Mouse (Mus musculus) monocyte, adult 2 months (primary cell): ENCODE measurements around the gene Commd1.

Experiments
- DNase-seq, 2 experiments: peaks; one replicate each; pipeline ENCODE4 v3.0.0; 2022; ENCODE audit warnings: low spot score in 2 of 2, low read depth in 1 of 2

The Commd1 gene

DNA sequence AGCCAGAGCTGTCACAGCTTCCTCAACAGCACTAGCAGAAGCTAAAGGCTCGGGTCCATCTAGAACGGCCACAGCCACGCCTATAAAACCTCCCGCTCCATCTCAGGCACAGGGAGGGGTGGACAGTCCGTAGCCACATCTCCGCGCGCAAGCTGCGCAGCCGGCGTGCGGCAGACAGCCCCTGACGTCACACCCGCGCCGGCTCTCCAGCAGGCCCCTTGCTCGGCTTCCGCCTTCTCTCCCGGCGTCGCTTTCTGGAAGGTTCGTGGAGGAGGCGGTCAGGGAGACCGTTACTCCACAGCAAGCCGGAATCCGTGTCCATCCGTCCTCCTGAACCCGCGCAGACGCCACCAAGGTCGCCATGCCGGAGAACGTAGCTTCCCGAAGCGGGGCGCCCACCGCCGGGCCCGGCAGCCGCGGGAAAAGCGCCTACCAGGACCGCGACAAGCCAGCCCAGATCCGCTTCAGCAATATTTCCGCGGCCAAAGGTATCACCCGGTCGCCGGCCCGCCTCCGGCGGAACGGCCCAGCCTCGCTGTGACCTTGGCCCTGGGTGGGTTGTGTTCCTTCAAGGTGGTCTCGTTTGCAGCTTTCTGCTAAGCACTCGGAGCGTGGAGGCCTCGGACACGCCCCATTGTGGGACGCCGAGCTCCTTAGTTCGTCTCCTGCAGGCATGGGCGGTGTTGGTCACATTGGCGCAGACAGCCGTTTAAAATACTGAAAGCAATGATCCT is 8.4 kb upstream of the Commd1 start, which contains the start of gene Cct4:
Gene Cct4, plus strand, starts transcription at position 127 of the 734 bp plus-strand sequence.
- DNase-seq, result peak; percentile 88 to 89

DNA sequence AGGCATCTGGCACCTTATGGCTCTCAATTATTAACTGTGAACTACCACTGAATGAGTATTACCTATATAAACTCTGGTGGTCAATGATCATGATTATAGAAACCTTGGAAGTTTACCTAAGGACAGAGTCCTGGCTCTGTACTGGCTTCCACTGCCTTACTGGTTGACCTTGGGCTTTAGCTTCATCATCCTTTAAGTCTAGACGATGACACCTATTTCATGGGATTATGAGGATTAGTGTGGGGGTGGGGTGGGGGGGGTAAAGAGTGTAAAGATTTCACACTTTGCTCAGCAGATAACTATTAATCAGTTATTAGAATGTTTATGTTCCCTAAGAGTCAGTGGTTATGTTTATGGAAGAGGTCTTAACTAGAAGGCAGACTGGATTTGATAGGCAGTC is 7.6 kb upstream of the Commd1 start:
- no peak for DNase-seq

DNA sequence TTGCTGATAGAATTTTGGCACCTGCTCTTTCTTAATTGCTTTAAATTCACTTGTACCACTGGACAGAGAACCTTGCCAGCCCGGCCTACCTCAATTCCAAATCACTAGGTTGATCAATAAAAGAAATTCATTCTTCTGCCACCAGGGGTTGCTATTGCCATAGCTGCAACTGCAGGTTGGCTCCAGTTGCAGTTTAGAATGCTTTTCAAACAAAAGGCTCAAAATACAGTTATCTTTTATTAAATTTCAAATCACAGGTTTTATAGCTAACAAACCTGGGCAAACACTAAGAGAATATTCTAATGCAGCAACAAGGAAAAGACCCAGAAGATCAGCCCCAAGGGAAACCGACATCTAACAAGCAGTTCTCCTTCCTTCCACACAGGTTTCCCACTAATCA is 5.2 kb upstream of the Commd1 start:
- no peak for DNase-seq

DNA sequence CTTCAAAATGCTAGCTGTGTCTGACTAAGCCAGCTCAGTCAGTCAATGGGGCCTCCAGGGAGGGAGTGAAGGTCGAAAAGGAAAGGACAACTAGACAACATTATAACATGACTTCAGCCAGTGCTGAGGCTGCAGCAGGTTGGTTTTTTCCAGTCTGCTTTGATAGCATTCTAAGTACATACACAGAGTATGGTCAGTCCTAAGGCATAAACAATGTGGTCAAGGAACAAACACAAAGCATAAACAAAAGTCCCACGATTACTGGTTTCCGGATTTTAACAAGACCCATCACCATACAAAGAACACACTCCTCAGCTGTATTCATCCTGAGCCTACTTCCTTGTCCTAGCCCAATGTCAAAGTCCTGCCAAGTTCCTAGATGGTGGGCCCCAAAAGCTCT is 3.3 kb upstream of the Commd1 start:
- DNase-seq, result no peak

DNA sequence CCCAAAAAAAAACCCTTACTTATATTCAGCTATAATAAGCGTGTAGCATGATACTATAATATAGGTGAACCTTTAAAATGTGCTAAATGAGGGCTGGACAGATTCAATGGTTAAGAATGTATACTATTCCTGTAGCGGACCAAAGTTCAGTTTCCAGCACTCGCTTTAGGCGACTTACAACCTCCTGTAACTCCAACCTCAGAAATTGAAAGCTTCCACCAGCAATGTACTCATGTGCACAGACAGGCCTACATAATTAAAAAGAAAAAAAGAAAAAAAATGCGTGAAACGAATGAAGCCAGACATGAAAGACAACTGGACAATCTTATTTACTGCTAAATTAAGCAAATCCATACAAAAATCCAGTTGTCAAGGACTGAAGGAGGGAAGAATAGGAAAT is 664 bp upstream of the Commd1 start:
- no peak for DNase-seq

DNA sequence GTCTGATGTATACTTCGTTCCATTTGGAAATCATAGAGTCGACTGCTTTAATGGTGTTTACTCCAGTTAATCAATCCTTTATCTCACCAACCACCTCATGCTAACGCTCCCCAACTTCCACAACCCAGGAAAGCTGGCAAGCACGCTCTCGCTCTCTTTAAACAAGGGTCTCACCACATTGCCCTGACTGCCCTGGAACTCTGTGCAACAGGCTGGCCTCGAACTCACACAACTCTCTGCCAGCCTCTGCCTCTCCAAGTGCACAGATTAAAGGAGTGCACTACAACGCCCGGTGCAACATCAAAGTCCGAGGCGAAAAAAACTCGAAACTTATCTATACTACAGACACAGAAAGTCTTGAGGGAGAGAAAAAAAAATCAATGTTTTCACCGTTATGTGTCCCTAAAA is 635 bp downstream of the Commd1 start:
- no peak for DNase-seq

DNA sequence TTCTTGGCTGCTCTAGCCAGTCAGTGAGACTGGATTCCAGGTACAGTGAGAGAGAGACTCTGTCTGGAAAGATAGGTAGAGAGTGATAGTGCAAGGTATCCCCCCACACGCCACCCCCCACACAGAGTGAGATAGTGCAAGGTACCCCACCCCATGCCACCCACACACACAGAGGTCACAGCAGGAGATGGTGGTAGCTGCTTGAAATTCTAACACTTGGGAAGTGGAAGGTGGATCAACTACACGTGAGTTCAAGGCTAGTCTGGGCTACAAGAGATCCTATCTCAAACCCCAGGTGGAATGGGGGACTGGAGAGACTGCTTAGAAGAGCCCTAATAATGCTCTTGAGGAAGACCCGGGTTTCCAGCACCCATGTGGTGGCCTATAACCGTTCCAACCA is 1.1 kb downstream of the Commd1 start:
- DNase-seq, result no peak

DNA sequence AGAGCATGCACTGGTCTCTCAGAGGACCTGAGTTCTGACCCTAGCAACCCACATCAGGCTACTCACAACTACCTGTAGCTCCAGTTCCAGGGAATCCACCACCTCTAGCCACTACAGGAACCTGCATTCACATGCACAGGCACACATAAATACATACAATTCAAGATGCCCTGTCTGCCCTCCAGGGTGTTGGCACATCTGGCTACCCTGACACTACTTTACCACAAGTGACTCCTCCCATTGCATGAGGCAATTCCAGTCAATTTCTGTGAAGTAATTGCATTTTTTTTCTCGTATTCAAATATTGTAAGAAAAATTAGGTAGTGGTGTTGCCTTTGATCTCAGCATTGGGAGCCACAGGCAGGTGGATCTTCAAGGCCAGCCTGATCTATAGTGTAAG is 3.0 kb downstream of the Commd1 start:
- DNase-seq, result no peak

DNA sequence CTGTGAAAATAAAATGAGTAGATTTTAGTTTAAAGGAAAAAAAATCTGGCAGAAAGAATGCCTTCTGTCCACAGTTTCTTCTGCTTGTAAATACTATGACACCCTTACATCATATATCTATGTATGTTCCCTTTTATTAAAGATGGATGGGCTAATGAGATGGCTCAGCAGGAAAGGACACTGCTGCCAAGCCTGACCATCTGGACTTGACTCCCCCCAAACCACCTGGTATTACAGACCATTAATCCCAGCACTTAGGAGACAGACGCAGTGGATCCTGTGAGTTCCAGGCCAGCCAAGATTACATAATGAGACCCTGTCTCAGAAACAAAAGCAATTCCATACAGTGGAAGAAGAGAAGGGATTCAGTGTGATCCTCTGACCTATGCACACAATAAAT is 3.5 kb downstream of the Commd1 start:
- DNase-seq, result no peak

DNA sequence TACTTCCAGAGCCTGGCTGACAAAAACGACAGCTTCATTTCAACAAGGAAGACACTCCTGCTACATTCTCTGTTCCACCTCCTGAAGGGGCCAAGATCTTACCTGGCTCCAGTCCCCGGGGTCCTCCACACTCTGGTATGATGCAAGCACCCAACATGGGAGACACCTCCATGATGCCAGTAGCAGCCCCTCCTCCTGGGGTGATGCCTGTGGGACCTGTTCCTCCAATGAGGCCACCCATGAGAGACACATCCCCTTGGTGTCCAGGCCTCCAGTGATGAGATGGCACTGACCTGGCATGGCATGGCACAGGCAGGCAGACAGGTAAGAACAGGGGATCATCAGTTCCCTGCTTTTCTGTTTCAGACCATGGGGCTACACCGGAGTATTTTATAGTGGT is 4.0 kb downstream of the Commd1 start:
- DNase-seq, result no peak

DNA sequence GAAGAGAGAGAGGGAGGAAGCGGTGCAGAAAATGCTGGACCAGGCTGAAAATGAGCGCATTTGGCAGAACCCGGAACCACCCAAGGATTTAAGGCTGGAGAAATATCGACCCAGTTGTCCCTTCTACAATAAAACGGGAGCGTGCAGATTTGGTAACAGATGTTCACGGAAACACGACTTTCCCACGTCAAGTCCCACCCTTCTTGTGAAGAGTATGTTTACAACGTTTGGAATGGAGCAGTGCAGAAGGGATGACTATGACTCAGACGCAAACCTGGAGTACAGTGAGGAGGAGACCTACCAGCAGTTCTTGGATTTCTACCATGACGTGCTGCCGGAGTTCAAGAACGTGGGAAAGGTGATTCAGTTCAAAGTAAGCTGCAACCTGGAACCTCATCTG is 8.6 kb downstream of the Commd1 start:
- DNase-seq, result no peak

DNA sequence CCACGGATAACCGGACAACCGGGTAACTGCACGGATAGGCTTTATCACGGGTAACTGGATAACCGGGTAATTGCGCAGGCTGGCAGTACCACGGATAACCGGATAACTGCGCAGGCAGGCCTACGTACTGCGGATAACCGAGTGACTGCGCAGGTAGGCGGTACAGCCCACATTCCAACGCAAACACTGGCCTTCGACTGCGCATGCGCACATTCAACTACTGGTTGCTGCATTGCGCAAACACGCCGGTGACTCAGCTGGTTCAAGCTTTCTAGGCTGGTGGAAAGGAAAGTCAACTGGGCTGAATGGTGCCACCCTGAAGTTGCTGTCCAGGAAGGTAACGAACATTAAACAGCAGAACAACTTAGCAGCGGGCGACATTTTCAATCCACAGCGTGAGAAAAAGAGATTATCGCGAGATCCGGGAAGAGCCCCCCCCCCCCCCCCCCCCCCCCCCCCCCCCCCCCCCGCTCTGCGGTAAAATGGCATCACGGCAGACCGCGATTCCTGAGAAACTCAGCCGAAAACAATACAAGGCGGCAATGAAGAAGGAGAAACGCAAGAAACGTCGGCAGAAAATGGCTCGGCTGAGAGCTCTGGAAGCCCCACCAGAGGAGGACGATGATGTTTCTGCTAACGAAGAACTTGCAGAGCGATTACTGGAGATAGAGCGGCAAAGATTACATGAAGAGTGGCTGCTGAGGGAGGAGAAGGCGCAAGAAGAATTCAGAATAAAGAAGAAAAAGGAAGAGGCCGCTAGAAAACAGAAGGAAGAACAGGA is 9.2 kb downstream of the Commd1 start:
- peak; percentile 52 to 71 for DNase-seq

DNA sequence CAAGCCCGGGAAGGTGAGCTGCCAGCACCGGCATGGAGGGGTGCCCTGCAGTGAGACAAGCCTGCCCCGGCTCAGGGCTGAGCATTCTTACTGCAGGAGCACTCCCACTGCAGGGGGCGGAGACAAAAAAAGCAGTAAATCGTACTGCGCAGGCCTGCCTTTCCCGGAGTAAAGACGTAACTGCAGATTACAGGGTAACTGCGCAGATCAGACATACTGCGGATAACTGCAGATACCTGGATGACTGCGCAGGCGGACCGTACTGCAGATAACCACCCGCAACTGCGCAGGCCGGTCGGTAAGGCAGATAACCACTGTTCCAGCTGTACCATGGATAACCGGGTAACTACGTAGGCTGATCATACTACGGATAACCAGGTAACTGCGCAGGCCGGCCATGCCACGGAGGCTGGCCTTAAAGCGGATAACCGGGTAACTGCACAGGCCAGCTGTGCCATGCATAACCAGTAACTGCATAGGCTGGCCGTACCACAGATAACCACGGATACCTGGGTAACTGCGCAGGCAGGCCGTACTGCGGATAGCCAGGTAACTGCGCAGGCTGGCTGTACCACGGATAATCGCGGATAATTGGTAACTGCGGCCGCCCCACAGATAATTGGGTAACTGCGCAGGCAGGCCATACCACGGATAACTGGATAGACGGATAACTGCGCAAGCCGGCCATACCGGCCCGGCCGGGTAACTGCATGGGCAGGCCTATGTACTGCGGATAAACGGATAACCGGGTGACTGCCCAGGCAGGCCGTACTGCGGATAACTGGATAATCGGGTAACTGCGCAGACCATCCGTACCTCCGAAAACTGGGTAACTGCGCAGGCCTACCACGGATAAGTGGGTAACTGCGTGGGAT is 10.1 kb downstream of the Commd1 start, which contains the start of gene Zrsr1:
Gene Zrsr1, plus strand, starts transcription at position 171 of the 875 bp plus-strand sequence.
- no peak for DNase-seq

DNA sequence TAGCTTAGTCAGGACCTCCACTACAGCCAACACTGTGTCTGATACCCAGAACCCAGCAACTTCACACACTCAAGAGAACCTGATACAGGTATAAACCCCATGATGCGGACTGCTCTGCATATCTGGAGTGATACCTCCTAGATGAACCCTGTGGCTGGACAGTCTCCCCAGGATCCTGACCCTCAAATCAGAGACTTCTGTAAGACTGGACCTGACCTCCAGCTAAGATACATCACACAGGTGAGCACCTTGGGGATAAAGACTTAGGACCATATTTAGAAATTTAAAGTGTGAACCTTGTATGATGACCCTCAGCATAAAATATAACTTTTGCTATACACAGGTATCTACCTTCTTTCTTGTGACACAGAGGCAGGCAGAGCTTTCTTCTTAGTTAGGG is 11.6 kb downstream of the Commd1 start:
- DNase-seq, result no peak

DNA sequence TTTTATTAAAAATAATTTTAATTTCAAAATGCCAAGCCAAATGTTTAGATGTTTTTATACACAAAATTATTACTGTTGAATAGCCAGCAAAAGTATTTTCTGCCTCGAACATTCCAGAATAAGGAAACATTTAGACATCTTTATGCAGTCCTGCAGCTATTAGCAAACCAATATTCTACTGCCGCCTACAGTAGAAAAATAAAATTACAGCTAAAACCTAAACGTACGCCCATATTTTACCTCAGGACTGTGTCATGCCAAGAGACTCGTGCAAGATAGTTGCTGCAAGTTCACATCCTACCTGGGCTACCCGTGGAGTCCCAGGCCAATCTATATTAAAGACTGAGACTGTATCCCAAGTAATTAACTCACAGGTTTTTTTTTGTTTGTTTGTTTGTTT is 12.7 kb downstream of the Commd1 start:
- no peak for DNase-seq

DNA sequence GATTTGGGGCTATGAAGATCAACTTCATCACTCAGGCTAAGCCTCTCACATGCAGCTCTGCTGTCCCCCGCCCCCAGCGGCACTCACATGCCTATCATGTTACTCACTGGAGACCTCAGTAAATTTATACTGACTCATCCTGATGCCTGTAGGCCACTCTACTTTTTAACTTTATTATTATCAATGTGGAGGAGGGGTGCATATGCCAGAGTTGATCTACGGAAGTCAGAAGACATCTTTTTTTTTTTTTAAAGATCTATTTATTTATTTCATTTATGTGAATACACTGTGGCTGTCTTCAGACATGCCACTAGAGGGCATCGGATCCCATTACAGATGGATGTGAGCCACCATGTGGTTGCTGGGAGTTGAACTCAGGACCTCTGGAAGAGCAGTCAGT is 16.7 kb downstream of the Commd1 start:
- no peak for DNase-seq

DNA sequence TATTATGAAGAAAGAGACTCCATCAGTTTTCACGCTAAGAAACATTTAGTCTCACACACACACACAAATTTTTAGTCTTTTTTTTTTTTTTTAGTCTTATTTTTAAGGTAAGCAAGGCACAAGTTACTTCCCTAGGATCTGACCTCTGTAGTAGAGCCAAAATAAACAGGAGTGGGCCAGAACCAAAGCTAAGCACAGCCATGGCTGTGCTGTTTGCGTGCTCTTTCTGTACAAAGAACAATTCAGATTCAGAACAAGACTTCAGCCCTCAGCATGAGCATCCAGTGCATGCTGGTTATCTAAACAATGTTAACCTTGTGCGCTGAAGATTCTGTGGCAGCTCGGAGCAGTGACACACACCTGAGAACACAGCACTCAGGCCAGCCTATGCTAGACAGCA is 17.8 kb downstream of the Commd1 start:
- DNase-seq, result no peak

DNA sequence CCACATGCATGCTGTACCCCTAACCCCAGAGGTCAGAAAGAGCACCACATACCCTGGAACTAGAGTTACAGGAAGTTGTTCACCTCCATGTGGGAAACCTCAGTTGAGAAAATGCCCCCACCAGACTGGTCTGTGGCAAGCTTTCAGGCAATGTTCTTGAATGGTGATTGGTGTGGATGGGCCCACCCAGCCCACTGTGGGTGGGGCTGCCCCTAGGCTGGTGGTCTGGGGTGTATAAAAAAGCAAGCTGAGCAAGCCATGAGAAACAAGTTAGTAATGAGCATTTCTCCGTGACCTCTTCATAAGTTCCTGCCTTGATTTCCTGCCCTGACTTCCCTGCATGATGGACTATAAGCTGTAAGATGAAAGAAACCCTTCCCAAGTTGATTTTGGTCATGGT is 20.1 kb downstream of the Commd1 start:
- DNase-seq, result no peak

DNA sequence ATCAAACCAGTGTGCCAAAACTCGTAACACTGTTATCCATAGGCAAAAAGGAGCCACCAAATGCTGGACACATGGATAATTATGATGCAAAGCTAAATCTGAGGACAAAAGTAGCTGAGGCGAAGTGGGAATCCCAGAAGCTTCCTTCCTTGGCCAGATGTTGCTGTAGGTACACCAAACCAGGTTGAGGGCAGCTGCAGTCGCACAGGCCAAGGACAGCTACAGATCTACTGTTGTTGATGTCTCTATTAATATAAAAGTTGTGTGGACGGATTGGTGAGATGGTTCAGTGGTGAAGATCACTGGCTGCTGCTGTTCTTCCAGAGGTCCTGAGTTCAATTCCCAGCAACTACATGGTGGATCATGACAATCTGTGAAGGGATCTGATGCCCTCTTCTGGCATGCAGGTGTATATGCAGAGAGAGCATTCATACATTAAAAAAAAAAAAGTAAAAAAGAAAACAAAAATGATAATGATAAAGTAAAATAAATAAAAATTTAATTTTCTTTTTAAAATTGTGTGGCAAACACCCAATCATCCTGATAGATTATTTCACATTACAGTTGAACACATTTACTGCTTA is 24.3 kb downstream of the Commd1 start:
- DNase-seq, result no peak

DNA sequence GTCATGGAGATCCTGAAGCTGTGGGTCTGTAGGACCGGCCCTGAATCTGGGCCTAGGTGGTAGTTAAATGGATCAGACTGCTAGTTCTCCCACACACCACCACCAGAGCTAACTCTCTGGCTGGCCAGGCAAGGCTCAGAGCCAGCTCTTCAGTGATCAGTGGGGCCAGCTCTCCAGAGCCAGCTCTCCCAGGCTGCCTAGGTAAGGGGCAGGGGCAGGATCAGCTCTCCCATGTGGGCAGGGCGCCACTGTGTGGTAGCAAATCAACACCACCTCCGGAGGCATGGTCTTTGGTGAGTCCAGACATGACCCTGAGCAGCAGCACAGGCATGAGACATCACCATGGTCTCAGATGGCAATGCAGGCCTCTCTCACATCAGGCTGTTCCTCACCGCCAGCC is 25.4 kb downstream of the Commd1 start:
- no peak for DNase-seq

DNA sequence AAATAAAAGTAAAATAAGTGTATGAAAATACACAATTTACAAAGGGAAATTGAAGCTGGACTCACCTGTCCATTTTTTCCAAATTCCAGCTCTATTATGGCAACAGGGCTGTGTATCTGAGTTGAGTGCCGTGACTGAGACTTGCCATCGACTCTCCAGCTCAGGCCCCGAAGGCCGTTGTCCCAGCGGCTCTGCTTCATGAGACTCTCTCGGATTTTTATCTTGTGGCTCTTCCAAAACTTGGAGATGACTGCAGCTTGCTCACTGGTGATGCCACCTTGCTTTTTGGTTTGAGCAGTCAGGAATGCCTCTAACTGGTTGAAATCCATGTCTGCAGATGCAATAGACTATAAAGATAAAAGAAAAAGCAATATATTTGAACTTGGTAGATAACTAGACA is 25.8 kb downstream of the Commd1 start:
- no peak for DNase-seq
